Mouse (Mus musculus) embryonic facial prominence, embryonic 13.5 days (tissue): ENCODE data around the gene Ebf1. TPM values are rescaled to one million over a fixed set of nuclear protein-coding genes. Genes with fewer than 3 reads are reported as not detected.

Experiments used
- ATAC-seq: fragments of 200-750 bp; cut with Nextera tagmentation; 2 replicates; pipeline ENCODE4 v1.8.0; 2017; ENCODE audit warnings: low read depth; ENCODE audit not compliant: insufficient number of reproducible peaks, insufficient read depth, low FRiP score, low TSS enrichment
- H3K27ac ChIP-seq: fragments of 300-500 bp; sonication (generic); 2 replicates; pipeline ENCODE4 v1.5.1; 2015; ENCODE audit warnings: moderate library complexity, mild to moderate bottlenecking, inconsistent platforms
- H3K27me3 ChIP-seq: fragments of 300-500 bp; sonication (generic); 2 replicates; pipeline ENCODE4 v1.6.1; 2015; ENCODE audit warnings: mild to moderate bottlenecking, inconsistent platforms
- H3K36me3 ChIP-seq: fragments of 300-500 bp; sonication (generic); 2 replicates; pipeline ENCODE4 v1.6.1; 2015; ENCODE audit warnings: mild to moderate bottlenecking, inconsistent platforms
- H3K4me1 ChIP-seq: fragments of 300-500 bp; sonication (generic); 2 replicates; pipeline ENCODE4 v1.6.1; 2015; ENCODE audit warnings: inconsistent platforms
- H3K4me2 ChIP-seq: fragments of 300-500 bp; sonication (generic); 2 replicates; pipeline ENCODE4 v1.6.1; 2015; ENCODE audit warnings: moderate library complexity, mild to moderate bottlenecking, inconsistent platforms
- H3K4me3 ChIP-seq: fragments of 300-500 bp; sonication (generic); 2 replicates; pipeline ENCODE4 v1.5.1; 2015; ENCODE audit warnings: mild to moderate bottlenecking, inconsistent platforms
- H3K9ac ChIP-seq: fragments of 300-500 bp; sonication (generic); 2 replicates; pipeline ENCODE4 v1.6.1; 2015; ENCODE audit warnings: mild to moderate bottlenecking, inconsistent platforms
- H3K9me3 ChIP-seq: fragments of 300-500 bp; sonication (generic); 2 replicates; pipeline ENCODE4 v1.6.1; 2016; ENCODE audit warnings: inconsistent platforms
- WGBS: fragments of 180-500 bp; shearing (Covaris S2); methylation state at CpG from one replicate; pipeline ENCODE4 v1.1.7; 2015; ENCODE audit warnings: mixed read lengths; 5-methylcytosine and 5-hydroxymethylcytosine counted together
- polyA plus RNA-seq: library from polyadenylated mRNA; unstranded; fragments of >200 nt; fragmentation: Nextera tagmentation; extraction: Ambion mirVana; gene quantifications from 2 replicates; pipeline ENCODE4 v1.2.1, GENCODE M21; 2015

The Ebf1 gene
- polyA plus RNA-seq, 1 experiment from 2014 or later = 69.1 TPM

DNA sequence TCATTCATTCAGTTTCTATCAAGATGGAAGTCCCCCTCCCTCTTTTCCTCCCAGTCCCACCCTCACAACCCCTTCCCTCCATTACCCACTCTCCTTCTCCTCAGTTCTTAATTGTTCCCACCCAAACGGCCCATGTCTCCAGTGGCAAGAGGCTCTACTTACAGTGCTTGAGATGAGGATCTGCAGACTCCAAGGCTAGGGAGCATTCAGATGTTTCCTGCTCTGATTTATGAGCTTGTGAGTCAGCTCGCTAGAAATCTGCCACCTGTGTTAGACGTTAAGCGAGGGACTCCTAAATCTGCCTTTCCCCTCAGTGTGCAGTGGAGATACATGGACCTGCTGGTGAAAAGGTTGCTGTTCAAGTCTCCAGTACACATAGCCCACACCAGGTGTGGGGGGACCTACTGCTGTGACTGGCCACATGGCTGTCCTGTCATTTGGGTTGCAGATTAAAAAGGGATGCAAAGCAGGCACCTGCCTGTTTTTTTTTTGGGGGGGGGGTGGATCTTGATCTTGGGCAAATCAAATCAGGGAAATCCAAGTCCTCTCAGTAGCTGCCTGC lies 21.2 kb downstream of the Ebf1 start:
- WGBS = 76% methylated on average over 4 of the region's 4 CpGs
- H3K36me3 ChIP-seq = 0 out of 2 replicates have a peak, but pooled peaks cover 4% of the 10 kb centered on the region
- ATAC-seq = no peak
- H3K27me3 ChIP-seq = peaks cover 2% of the 10 kb centered on the region; the same call in 1 of the 2 replicates
- H3K9ac ChIP-seq = no peak overlapping the region
- H3K9me3 ChIP-seq = no peaks in the 10 kb centered on the region
- H3K4me2 ChIP-seq = no peak overlapping the region
- no peak overlapping the region for H3K27ac ChIP-seq
- H3K4me1 ChIP-seq = no peaks in the 10 kb centered on the region
- H3K4me3 ChIP-seq = no peak overlapping the region

GRCm38 (mm10) chr11:44641496-44641895 lies 24.4 kb downstream of the Ebf1 start:
- no peak overlapping the region for H3K4me2 ChIP-seq
- no peak overlapping the region for H3K27ac ChIP-seq
- H3K36me3 ChIP-seq = 0 out of 2 replicates have a peak, but pooled peaks cover 3% of the 10 kb centered on the region
- H3K4me3 ChIP-seq = no peak overlapping the region
- no peak overlapping the region for H3K9ac ChIP-seq
- peaks cover 2% of the 10 kb centered on the region; the same call in 1 of the 2 replicates for H3K27me3 ChIP-seq
- WGBS = 77% methylated on average over 2 of the region's 2 CpGs
- H3K4me1 ChIP-seq = peaks cover 4% of the 10 kb centered on the region; the same call in 1 of the 2 replicates
- no peaks in the 10 kb centered on the region for H3K9me3 ChIP-seq
- ATAC-seq = no peak

GRCm38 (mm10) chr11:44654340-44655019 lies 37.4 kb downstream of the Ebf1 start:
- WGBS = 24% methylated on average over 8 of the region's 8 CpGs
- Histone ChIP-seq H3K27me3 (peaks cover 22% of the 10 kb centered on the region; the same call in 1 of the 2 replicates), H3K27ac (no peak overlapping the region), H3K4me1 (peaks cover 16% of the 10 kb centered on the region), H3K4me2 (no peak overlapping the region), H3K9me3 (no peaks in the 10 kb centered on the region), H3K36me3 (no peaks in the 10 kb centered on the region), H3K9ac (no peak overlapping the region), H3K4me3 (no peak overlapping the region)
- ATAC-seq = no peak

DNA sequence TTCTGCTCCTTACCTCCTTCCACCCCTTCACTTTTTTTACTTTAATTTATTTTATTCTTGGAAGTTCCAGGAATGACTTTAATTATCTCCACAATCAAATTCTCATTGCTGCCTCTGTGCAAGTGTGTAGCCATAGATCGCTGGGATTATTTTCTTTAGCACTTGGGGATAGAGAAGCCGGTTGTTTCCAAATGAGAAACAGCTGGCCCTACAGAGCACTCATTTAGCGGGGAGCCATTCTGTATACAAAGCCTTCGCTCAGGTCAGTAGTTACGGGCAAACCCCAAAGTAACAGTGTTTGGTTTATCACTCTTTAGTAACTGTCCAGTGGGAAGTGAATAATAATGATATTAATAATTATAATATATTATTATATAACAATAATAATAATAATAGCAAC lies 38.4 kb downstream of the Ebf1 start:
- H3K36me3 ChIP-seq = no peaks in the 10 kb centered on the region
- H3K4me2 ChIP-seq = no peak overlapping the region
- no peak overlapping the region for H3K9ac ChIP-seq
- H3K4me3 ChIP-seq = no peak overlapping the region
- ATAC-seq = no peak
- no peak overlapping the region for H3K27ac ChIP-seq
- H3K27me3 ChIP-seq = peaks cover 22% of the 10 kb centered on the region; the same call in 1 of the 2 replicates
- 28% methylated on average over 5 of the region's 5 CpGs for WGBS
- H3K9me3 ChIP-seq = no peaks in the 10 kb centered on the region
- peaks cover 16% of the 10 kb centered on the region for H3K4me1 ChIP-seq

- Histone ChIP-seq H3K4me2 (no peak overlapping the region), H3K9ac (no peak overlapping the region), H3K9me3 (no peaks in the 10 kb centered on the region), H3K4me1 (peaks cover 21% of the 10 kb centered on the region), H3K27me3 (peaks cover 18% of the 10 kb centered on the region; the same call in 1 of the 2 replicates), H3K36me3 (no peaks in the 10 kb centered on the region), H3K4me3 (no peak overlapping the region), H3K27ac (no peak overlapping the region)
- ATAC-seq = no peak
These were observed 39.8 kb downstream of the Ebf1 start for GRCm38 (mm10) chr11:44656916-44657315.

- no peak overlapping the region for H3K27ac ChIP-seq
- H3K36me3 ChIP-seq = no peaks in the 10 kb centered on the region
- H3K9me3 ChIP-seq = no peaks in the 10 kb centered on the region
- WGBS = 40% methylated on average over 6 of the region's 6 CpGs
- no peak overlapping the region for H3K4me2 ChIP-seq
- H3K4me1 ChIP-seq = peaks cover 27% of the 10 kb centered on the region
- ATAC-seq = no peak
- no peak overlapping the region for H3K9ac ChIP-seq
- peaks cover 18% of the 10 kb centered on the region; the same call in 1 of the 2 replicates for H3K27me3 ChIP-seq
- no peak overlapping the region for H3K4me3 ChIP-seq
These were observed 40.8 kb downstream of the Ebf1 start for GRCm38 (mm10) chr11:44657833-44658395.

DNA sequence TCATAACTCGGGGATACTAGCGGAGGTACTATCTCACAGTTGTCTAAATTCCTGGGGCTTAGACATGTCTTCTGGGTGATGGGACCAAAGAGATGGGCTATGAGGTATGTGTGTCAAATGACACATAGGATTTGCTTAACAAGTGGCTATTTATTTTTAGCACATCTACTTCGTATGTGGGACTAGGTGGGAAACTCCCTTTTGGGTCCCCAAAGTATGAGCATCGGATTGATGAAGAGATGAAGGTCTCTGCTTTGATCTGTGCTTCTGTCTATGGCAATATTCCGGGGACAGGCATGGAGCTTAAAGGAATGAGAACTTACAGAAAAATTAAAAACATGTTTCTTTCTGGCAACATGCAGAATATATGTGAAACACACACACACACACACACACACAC lies 44.8 kb downstream of the Ebf1 start:
- no peak for ATAC-seq
- H3K4me1 ChIP-seq = peaks cover 45% of the 10 kb centered on the region
- no peaks in the 10 kb centered on the region for H3K36me3 ChIP-seq
- 62% methylated on average over 5 of the region's 5 CpGs for WGBS
- H3K9me3 ChIP-seq = no peaks in the 10 kb centered on the region
- no peak overlapping the region for H3K4me2 ChIP-seq
- no peak overlapping the region for H3K9ac ChIP-seq
- H3K4me3 ChIP-seq = no peak overlapping the region
- no peak overlapping the region for H3K27ac ChIP-seq
- peaks cover 20% of the 10 kb centered on the region for H3K27me3 ChIP-seq

- no peak overlapping the region for H3K9ac ChIP-seq
- ATAC-seq = no peak
- H3K27ac ChIP-seq = no peak overlapping the region
- WGBS = 35% methylated on average over 4 of the region's 4 CpGs
- no peaks in the 10 kb centered on the region for H3K9me3 ChIP-seq
- H3K36me3 ChIP-seq = no peaks in the 10 kb centered on the region
- H3K4me1 ChIP-seq = peaks cover 43% of the 10 kb centered on the region
- no peak overlapping the region for H3K4me3 ChIP-seq
- no peak overlapping the region for H3K4me2 ChIP-seq
- peaks cover 22% of the 10 kb centered on the region for H3K27me3 ChIP-seq
These were observed 46.6 kb downstream of the Ebf1 start for GRCm38 (mm10) chr11:44663609-44664141.

- H3K9me3 ChIP-seq = no peaks in the 10 kb centered on the region
- H3K27me3 ChIP-seq = peaks cover 18% of the 10 kb centered on the region
- peak overlapping the region; percentile 35 for H3K4me3 ChIP-seq
- no peaks in the 10 kb centered on the region for H3K36me3 ChIP-seq
- H3K27ac ChIP-seq = peak overlapping the region; percentile 66; the same call in 1 of the 2 replicates
- H3K4me2 ChIP-seq = peak overlapping the region; percentile 61
- H3K4me1 ChIP-seq = peaks cover 43% of the 10 kb centered on the region
- 5% methylated on average over 18 of the region's 18 CpGs for WGBS
- 0 out of 2 replicates have a peak, but pooled peaks have one; percentile 43 for ATAC-seq
- peak overlapping the region; percentile 62 for H3K9ac ChIP-seq
These were observed 48.1 kb downstream of the Ebf1 start for GRCm38 (mm10) chr11:44665156-44665682.

GRCm38 (mm10) chr11:44665741-44666531 lies 48.8 kb downstream of the Ebf1 start:
- Histone ChIP-seq H3K4me3 (no peak overlapping the region; the same call in 1 of the 2 replicates), H3K4me1 (peaks cover 43% of the 10 kb centered on the region), H3K9me3 (no peaks in the 10 kb centered on the region)

DNA sequence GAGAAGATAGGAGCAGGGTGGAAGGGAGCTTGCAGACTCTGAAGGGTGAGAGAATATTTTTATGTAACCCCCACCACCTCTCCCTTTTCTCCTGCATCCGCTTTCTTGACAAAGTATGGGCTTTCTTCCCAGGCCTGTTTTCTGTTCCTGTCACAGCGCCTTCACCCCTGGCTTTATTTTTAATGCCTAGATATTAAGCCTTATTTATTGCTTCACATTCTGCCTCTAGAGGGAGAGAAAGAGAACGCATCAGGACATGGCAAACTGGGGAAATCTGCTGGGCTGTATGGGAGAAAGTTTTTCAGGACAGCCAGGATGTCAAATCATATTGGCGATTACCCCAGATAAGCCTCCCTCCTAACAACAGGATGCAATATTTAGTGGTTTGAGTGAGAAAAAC lies 49.6 kb downstream of the Ebf1 start:
- Histone ChIP-seq H3K9me3 (no peaks in the 10 kb centered on the region), H3K27ac (no peak overlapping the region), H3K4me3 (no peak overlapping the region), H3K36me3 (no peaks in the 10 kb centered on the region), H3K4me2 (no peak overlapping the region), H3K27me3 (peaks cover 18% of the 10 kb centered on the region), H3K4me1 (peaks cover 40% of the 10 kb centered on the region), H3K9ac (no peak overlapping the region)
- no peak for ATAC-seq
- WGBS = 36% methylated on average over 4 of the region's 4 CpGs

More at GRCm38 (mm10) chr11:44665741-44666531, 48.8 kb downstream of the Ebf1 start:
- no peak for ATAC-seq
- Histone ChIP-seq H3K36me3 (no peaks in the 10 kb centered on the region), H3K27ac (peak overlapping the region; percentile 66; the same call in 1 of the 2 replicates), H3K27me3 (peaks cover 18% of the 10 kb centered on the region), H3K9ac (no peak overlapping the region), H3K4me2 (peak overlapping the region; percentile 61)
- WGBS = 17% methylated on average over 7 of the region's 7 CpGs
